Mouse (Mus musculus): Measurements from ENCODE around the gene Egln1. TPM values are rescaled to one million over a fixed set of nuclear protein-coding genes. Genes with fewer than 3 reads are reported as not detected.

Gene Egln1
- polyA plus RNA-seq, 1 experiment from 2014 or later, result 3.5 TPM

GRCm38 (mm10) chr8:124897386-124898250 lies 51.5 kb downstream of the Egln1 start, which contains the start of the genes Exoc8 and Sprtn:
Exoc8 (minus strand) TSS chr8:124897705.
Sprtn (plus strand) TSS chr8:124897886.
- peak within 1 kb of the TSS; percentile 86 for H3K4me3 ChIP-seq (replicated peaks)
- peak within 1 kb of the TSS; percentile 92 for H3K27ac ChIP-seq (replicated peaks)
- peaks cover 51% of the 10 kb centered on the region for H3K4me1 ChIP-seq (replicated peaks)
- under 1% methylated on average over 113 of the region's 114 CpGs for WGBS (ENCODE audit: insufficient replicate concordance)
- H3K36me3 ChIP-seq (replicated peaks), result peaks cover 65% of the 10 kb centered on the region
- peak within 1 kb of the TSS; percentile 89 for H3K9ac ChIP-seq
- ATAC-seq (ENCODE audit: insufficient read depth), result peak; percentile 94
- H3K27me3 ChIP-seq, result no peaks in the 10 kb centered on the region
- no peaks in the 10 kb centered on the region for H3K9me3 ChIP-seq (replicated peaks)
- H3K4me2 ChIP-seq, result peak within 1 kb of the TSS; percentile 98

- Histone ChIP-seq H3K4me2 (peak overlapping the region; percentile 98), H3K36me3 (replicated peaks) (peaks cover 58% of the 10 kb centered on the region), H3K27me3 (no peaks in the 10 kb centered on the region), H3K27ac (replicated peaks) (peak overlapping the region; percentile 92), H3K9ac (peak overlapping the region; percentile 89), H3K4me3 (replicated peaks) (peak overlapping the region; percentile 86), H3K9me3 (replicated peaks) (no peaks in the 10 kb centered on the region), H3K4me1 (replicated peaks) (peaks cover 51% of the 10 kb centered on the region)
- ATAC-seq (ENCODE audit: insufficient read depth), result peak; percentile 56
- WGBS (ENCODE audit: insufficient replicate concordance), result 1% methylated on average over 60 of the region's 60 CpGs
These were observed 52.3 kb downstream of the Egln1 start for GRCm38 (mm10) chr8:124896632-124897385.

GRCm38 (mm10) chr8:124896010-124896631 lies 53.0 kb downstream of the Egln1 start:
- Histone ChIP-seq H3K9ac (peak overlapping the region; percentile 89; the same call in 1 of the 2 replicates), H3K27ac (replicated peaks) (0 out of 2 replicates have a peak overlapping the region, but pooled peaks have one; percentile 92)
- ATAC-seq (ENCODE audit: insufficient read depth), result no peak

GRCm38 (mm10) chr8:124892596-124892995 lies 56.5 kb downstream of the Egln1 start:
- no peak overlapping the region for H3K27ac ChIP-seq (replicated peaks)
- H3K36me3 ChIP-seq (replicated peaks), result peaks cover 75% of the 10 kb centered on the region
- H3K27me3 ChIP-seq, result no peaks in the 10 kb centered on the region
- no peak for ATAC-seq (ENCODE audit: insufficient read depth)
- peaks cover 32% of the 10 kb centered on the region for H3K4me1 ChIP-seq (replicated peaks)
- WGBS (ENCODE audit: insufficient replicate concordance), result 72% methylated on average over 3 of the region's 3 CpGs
- no peak overlapping the region for H3K4me3 ChIP-seq (replicated peaks)
- H3K9ac ChIP-seq, result no peak overlapping the region
- H3K9me3 ChIP-seq (replicated peaks), result no peaks in the 10 kb centered on the region
- H3K4me2 ChIP-seq, result no peak overlapping the region

More at GRCm38 (mm10) chr8:124896010-124896631, 53.0 kb downstream of the Egln1 start:
- Histone ChIP-seq H3K9me3 (replicated peaks) (no peaks in the 10 kb centered on the region), H3K27me3 (no peaks in the 10 kb centered on the region), H3K4me3 (replicated peaks) (peak overlapping the region; percentile 86), H3K36me3 (replicated peaks) (peaks cover 60% of the 10 kb centered on the region), H3K4me1 (replicated peaks) (peaks cover 51% of the 10 kb centered on the region), H3K4me2 (peak overlapping the region; percentile 98)
- WGBS (ENCODE audit: insufficient replicate concordance), result 85% methylated on average over 26 of the region's 26 CpGs

GRCm38 (mm10) chr8:124888385-124888784 lies 60.7 kb downstream of the Egln1 start:
- H3K4me3 ChIP-seq (replicated peaks), result no peak overlapping the region
- no peak overlapping the region for H3K4me2 ChIP-seq
- H3K27ac ChIP-seq (replicated peaks), result no peak overlapping the region
- 0 out of 2 replicates have a peak, but pooled peaks cover 3% of the 10 kb centered on the region for H3K4me1 ChIP-seq (replicated peaks)
- ATAC-seq (ENCODE audit: insufficient read depth), result no peak
- H3K36me3 ChIP-seq (replicated peaks), result peaks cover 92% of the 10 kb centered on the region
- no peak overlapping the region for H3K9ac ChIP-seq
- H3K27me3 ChIP-seq, result no peaks in the 10 kb centered on the region
- WGBS (ENCODE audit: insufficient replicate concordance), result 75% methylated on average over 5 of the region's 5 CpGs
- H3K9me3 ChIP-seq (replicated peaks), result no peaks in the 10 kb centered on the region

- no peaks in the 10 kb centered on the region for H3K9me3 ChIP-seq (replicated peaks)
- no peak overlapping the region for H3K4me3 ChIP-seq (replicated peaks)
- no peaks in the 10 kb centered on the region for H3K27me3 ChIP-seq
- H3K36me3 ChIP-seq (replicated peaks), result peaks cover 92% of the 10 kb centered on the region
- peaks cover 11% of the 10 kb centered on the region for H3K4me1 ChIP-seq (replicated peaks)
- H3K27ac ChIP-seq (replicated peaks), result 0 out of 2 replicates have a peak overlapping the region, but pooled peaks have one; percentile 29
- no peak overlapping the region for H3K4me2 ChIP-seq
- WGBS (ENCODE audit: insufficient replicate concordance), result 50% methylated on average over 10 of the region's 10 CpGs
- ATAC-seq (ENCODE audit: insufficient read depth), result peak; percentile 65
- no peak overlapping the region for H3K9ac ChIP-seq
These were observed 70.1 kb downstream of the Egln1 start for GRCm38 (mm10) chr8:124878946-124879526.

- 71% methylated on average over 5 of the region's 5 CpGs for WGBS (ENCODE audit: insufficient replicate concordance)
- peaks cover 11% of the 10 kb centered on the region for H3K4me1 ChIP-seq (replicated peaks)
- H3K9me3 ChIP-seq (replicated peaks), result no peaks in the 10 kb centered on the region
- no peak overlapping the region for H3K9ac ChIP-seq
- H3K4me3 ChIP-seq (replicated peaks), result no peak overlapping the region
- ATAC-seq (ENCODE audit: insufficient read depth), result no peak
- H3K27me3 ChIP-seq, result no peaks in the 10 kb centered on the region
- no peak overlapping the region for H3K27ac ChIP-seq (replicated peaks)
- no peak overlapping the region for H3K4me2 ChIP-seq
- peaks cover 92% of the 10 kb centered on the region for H3K36me3 ChIP-seq (replicated peaks)
These were observed 71.0 kb downstream of the Egln1 start for GRCm38 (mm10) chr8:124878141-124878540.

GRCm38 (mm10) chr8:124872690-124873089 lies 76.4 kb downstream of the Egln1 start:
- 67% methylated on average over 5 of the region's 5 CpGs for WGBS (ENCODE audit: insufficient replicate concordance)
- no peak overlapping the region for H3K4me2 ChIP-seq
- no peaks in the 10 kb centered on the region for H3K27me3 ChIP-seq
- H3K36me3 ChIP-seq (replicated peaks), result peaks cover 73% of the 10 kb centered on the region
- no peak for ATAC-seq (ENCODE audit: insufficient read depth)
- H3K4me3 ChIP-seq (replicated peaks), result no peak overlapping the region
- H3K27ac ChIP-seq (replicated peaks), result no peak overlapping the region
- H3K9me3 ChIP-seq (replicated peaks), result no peaks in the 10 kb centered on the region
- no peak overlapping the region for H3K9ac ChIP-seq
- peaks cover 5% of the 10 kb centered on the region; the same call in 1 of the 2 replicates for H3K4me1 ChIP-seq (replicated peaks)

- Histone ChIP-seq H3K36me3 (replicated peaks) (peaks cover 67% of the 10 kb centered on the region), H3K4me3 (replicated peaks) (no peak overlapping the region), H3K27ac (replicated peaks) (no peak overlapping the region), H3K4me2 (no peak overlapping the region), H3K4me1 (replicated peaks) (peaks cover 11% of the 10 kb centered on the region), H3K9me3 (replicated peaks) (no peaks in the 10 kb centered on the region), H3K27me3 (no peaks in the 10 kb centered on the region), H3K9ac (no peak overlapping the region)
- no peak for ATAC-seq (ENCODE audit: insufficient read depth)
- WGBS (ENCODE audit: insufficient replicate concordance), result 82% methylated on average over 7 of the region's 7 CpGs
These were observed 77.0 kb downstream of the Egln1 start for GRCm38 (mm10) chr8:124872081-124872480.

- peaks cover 16% of the 10 kb centered on the region for H3K4me1 ChIP-seq (replicated peaks)
- 75% methylated on average over 7 of the region's 7 CpGs for WGBS (ENCODE audit: insufficient replicate concordance)
- no peak overlapping the region for H3K4me2 ChIP-seq
- no peak overlapping the region for H3K27ac ChIP-seq (replicated peaks)
- H3K4me3 ChIP-seq (replicated peaks), result no peak overlapping the region
- H3K9ac ChIP-seq, result no peak overlapping the region
- no peak for ATAC-seq (ENCODE audit: insufficient read depth)
- H3K9me3 ChIP-seq (replicated peaks), result no peaks in the 10 kb centered on the region
- H3K36me3 ChIP-seq (replicated peaks), result peaks cover 61% of the 10 kb centered on the region
- no peaks in the 10 kb centered on the region for H3K27me3 ChIP-seq
These were observed 77.7 kb downstream of the Egln1 start for GRCm38 (mm10) chr8:124871474-124871873.
